Mouse (Mus musculus) hindbrain, embryonic 11.5 days (tissue): ENCODE results near the gene Abhd17a. TPM values are rescaled to one million over a fixed set of nuclear protein-coding genes. Genes with fewer than 3 reads are reported as not detected.
A peak's percentile ranks its signal among the peaks of the same experiment; 100 is the strongest.
"Not testable (repeated sequence)": the region's sequence is repeated elsewhere in the genome, so short reads cannot be mapped to it uniquely, and the experiment has no call there.

Experiments used
- ATAC-seq: fragments of 200-750 bp; cut with Nextera tagmentation; 2 replicates; pipeline ENCODE4 v1.8.0; 2017; ENCODE audit warnings: mild to moderate bottlenecking, moderate TSS enrichment, moderate library complexity; ENCODE audit not compliant: low FRiP score
- DNase-seq: peaks from one replicate; pipeline ENCODE4 v3.0.0-alpha.2; 2015; ENCODE audit warnings: low spot score
- H3K27ac ChIP-seq: fragments of 300-500 bp; sonication (generic); 2 replicates; pipeline ENCODE4 v1.5.1; 2014; ENCODE audit warnings: mild to moderate bottlenecking, low read depth, low read length
- H3K27me3 ChIP-seq: fragments of 300-500 bp; sonication (generic); 2 replicates; pipeline ENCODE4 v1.6.1; 2014; ENCODE audit warnings: mild to moderate bottlenecking, low read length, moderate library complexity, mixed read lengths; ENCODE audit not compliant: control insufficient read depth, insufficient read depth
- H3K36me3 ChIP-seq: fragments of 300-500 bp; sonication (generic); 2 replicates; pipeline ENCODE4 v1.6.1; 2014; ENCODE audit warnings: mild to moderate bottlenecking, low read length, moderate library complexity, mixed read lengths; ENCODE audit not compliant: control insufficient read depth, insufficient read depth
- H3K4me1 ChIP-seq: fragments of 300-500 bp; sonication (generic); replicated peaks from 2 replicates; pipeline ENCODE4 v1.6.1; 2014; ENCODE audit warnings: low read length, mixed read lengths; ENCODE audit not compliant: control insufficient read depth, insufficient read depth
- H3K4me2 ChIP-seq: fragments of 300-500 bp; sonication (generic); replicated peaks from 2 replicates; pipeline ENCODE4 v1.6.1; 2014; ENCODE audit warnings: mild to moderate bottlenecking, low read depth, low read length
- H3K4me3 ChIP-seq: fragments of 300-500 bp; sonication (generic); 2 replicates; pipeline ENCODE4 v1.5.1; 2014; ENCODE audit warnings: low read depth, low read length
- H3K9ac ChIP-seq: fragments of 300-500 bp; sonication (generic); 2 replicates; pipeline ENCODE4 v1.6.1; 2014; ENCODE audit warnings: low read depth, low read length
- H3K9me3 ChIP-seq: fragments of 300-500 bp; sonication (generic); 2 replicates; pipeline ENCODE4 v1.6.1; 2016; ENCODE audit warnings: low read length; ENCODE audit not compliant: control insufficient read depth
- WGBS: fragments of 180-500 bp; shearing (Covaris S2); extraction: QIAGEN DNeasy Blood & Tissue Kit; methylation state at CpG from one replicate; pipeline ENCODE4 v1.1.7; 2014; 5-methylcytosine and 5-hydroxymethylcytosine counted together
- polyA plus RNA-seq: library from polyadenylated mRNA; unstranded; fragments of >200 nt; fragmentation: Nextera tagmentation; extraction: Ambion mirVana; gene quantifications from 2 replicates; pipeline ENCODE4 v1.2.1, GENCODE M21; 2014

Gene Abhd17a
- polyA plus RNA-seq, 1 experiment from 2014 or later = 98.8 TPM

DNA sequence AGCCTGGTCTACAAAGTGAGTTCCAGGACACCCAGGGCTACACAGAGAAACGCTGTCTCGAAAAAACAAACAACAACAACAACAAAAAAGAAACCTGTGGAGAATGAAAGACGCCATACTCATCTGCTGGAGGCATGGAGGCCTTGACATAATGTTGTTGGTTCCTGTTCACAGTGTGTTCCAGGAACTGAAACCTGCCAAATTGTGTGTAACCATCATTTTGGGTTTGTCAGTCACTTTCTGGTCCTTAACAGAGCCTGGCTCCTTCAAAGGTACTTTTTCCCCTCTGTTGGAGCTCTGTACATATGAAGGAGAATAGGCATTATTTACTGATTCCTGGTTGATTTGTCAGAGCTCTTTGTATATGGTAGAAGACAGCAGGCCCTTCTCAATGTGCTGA is 21.8 kb upstream of the Abhd17a start:
- no peaks in the 10 kb centered on the region for H3K4me1 ChIP-seq
- DNase-seq = no peak
- 89% methylated on average over 3 of the region's 3 CpGs for WGBS
- no peak overlapping the region for H3K27ac ChIP-seq
- H3K9ac ChIP-seq = no peak overlapping the region
- no peaks in the 10 kb centered on the region for H3K9me3 ChIP-seq
- H3K36me3 ChIP-seq = peaks cover 11% of the 10 kb centered on the region
- no peaks in the 10 kb centered on the region for H3K27me3 ChIP-seq
- H3K4me2 ChIP-seq = no peak overlapping the region
- ATAC-seq = no peak
- no peak overlapping the region for H3K4me3 ChIP-seq

DNA sequence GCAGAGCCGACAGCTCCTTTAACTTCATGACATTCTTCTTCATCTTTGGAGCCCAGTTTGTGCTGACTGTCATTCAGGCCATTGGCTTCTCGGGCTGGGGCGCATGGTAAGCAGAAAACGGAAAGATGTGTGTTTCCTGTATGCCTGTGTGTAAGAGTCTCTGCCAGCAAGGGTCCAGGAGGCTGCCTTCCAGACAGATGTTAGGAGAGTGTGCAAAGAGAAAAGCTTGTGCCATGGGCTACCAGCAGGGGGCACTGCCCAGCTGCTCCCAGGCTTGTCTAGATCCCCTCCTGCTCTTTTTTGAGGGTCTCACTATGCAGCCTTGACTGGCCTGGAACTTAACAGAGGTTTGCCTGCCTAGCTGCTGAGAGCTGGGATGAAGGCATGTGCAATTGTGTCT is 20.9 kb upstream of the Abhd17a start:
- ATAC-seq (no peak), DNase-seq (peak; percentile 75)
- 82% methylated on average over 4 of the region's 4 CpGs for WGBS
- Histone ChIP-seq H3K27ac (no peak overlapping the region), H3K9ac (no peak overlapping the region), H3K4me3 (no peak overlapping the region), H3K4me1 (no peaks in the 10 kb centered on the region), H3K36me3 (peaks cover 17% of the 10 kb centered on the region), H3K27me3 (no peaks in the 10 kb centered on the region), H3K9me3 (no peaks in the 10 kb centered on the region), H3K4me2 (no peak overlapping the region)

DNA sequence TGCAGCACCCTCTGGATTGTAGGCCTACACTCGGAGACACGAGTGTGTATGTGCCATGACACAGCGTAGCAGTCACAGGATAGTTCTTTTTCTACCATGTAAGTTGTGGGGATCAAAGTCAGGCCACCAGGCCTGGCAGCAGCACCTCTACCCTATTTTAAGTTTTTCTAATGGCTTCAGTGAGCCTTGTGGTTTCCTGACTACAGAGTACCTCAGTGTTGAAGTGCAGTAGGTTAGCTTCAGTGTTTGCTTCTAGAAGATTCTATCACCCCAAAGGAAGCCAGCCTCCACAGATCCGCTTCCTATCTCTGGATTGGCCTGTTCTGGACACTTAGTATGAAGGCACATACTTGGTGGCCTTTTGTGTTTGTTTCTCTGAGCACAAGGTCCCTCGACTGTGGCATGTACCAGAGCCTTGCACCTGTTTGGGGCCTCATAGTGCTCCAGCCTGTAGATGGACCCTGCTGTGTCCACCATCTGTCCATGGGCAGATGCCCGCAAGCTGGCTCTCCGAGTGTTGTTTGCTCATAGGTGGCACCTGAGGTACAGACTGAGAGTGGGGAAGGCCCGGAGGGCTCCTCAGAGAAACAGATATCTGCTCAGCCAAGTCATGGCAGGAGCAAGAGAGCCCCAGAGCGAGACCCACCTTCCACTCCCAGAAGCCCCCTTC is 20.1 kb upstream of the Abhd17a start:
- DNase-seq (no peak), ATAC-seq (no peak)
- no peak overlapping the region for H3K4me2 ChIP-seq
- WGBS = 91% methylated on average over 9 of the region's 9 CpGs
- H3K9me3 ChIP-seq = no peaks in the 10 kb centered on the region
- H3K4me3 ChIP-seq = no peak overlapping the region
- H3K27ac ChIP-seq = no peak overlapping the region
- H3K36me3 ChIP-seq = peaks cover 17% of the 10 kb centered on the region
- no peak overlapping the region for H3K9ac ChIP-seq
- no peaks in the 10 kb centered on the region for H3K4me1 ChIP-seq
- H3K27me3 ChIP-seq = no peaks in the 10 kb centered on the region

DNA sequence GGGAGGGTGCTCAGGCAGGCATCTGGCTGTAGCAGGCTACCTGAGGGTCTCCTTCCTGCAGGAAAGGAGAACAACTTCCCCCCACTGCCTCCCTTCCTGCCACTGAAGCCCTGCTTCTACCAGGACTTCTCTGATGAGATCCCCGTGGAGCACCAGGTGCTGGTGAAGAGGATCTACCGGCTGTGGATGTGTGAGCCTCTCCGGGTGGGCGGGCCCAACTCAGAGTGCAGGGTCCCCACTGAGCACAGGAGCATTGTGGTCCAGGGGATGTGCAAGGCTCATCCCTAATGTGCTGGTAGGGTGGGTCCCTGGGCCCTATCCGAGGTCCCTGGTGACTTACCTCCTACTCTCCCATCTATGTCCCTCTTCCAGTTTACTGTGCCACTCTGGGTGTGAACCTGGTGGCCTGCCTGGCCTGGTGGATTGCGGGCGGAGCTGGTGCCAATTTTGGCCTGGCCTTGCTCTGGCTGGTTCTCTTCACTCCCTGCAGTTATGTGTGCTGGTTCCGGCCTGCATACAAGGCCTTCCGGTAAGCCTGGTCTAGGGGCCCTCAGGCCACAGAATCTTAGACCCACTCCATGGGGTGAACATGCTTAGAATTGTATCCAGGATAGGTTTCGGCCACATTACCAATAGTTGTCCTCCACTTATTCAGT is 19.3 kb upstream of the Abhd17a start:
- H3K36me3 ChIP-seq = peaks cover 15% of the 10 kb centered on the region
- H3K4me2 ChIP-seq = no peak overlapping the region
- H3K27me3 ChIP-seq = no peaks in the 10 kb centered on the region
- H3K4me3 ChIP-seq = no peak overlapping the region
- no peaks in the 10 kb centered on the region for H3K4me1 ChIP-seq
- 94% methylated on average over 10 of the region's 10 CpGs for WGBS
- H3K9ac ChIP-seq = no peak overlapping the region
- H3K27ac ChIP-seq = no peak overlapping the region
- DNase-seq = no peak
- no peak for ATAC-seq
- no peaks in the 10 kb centered on the region for H3K9me3 ChIP-seq

DNA sequence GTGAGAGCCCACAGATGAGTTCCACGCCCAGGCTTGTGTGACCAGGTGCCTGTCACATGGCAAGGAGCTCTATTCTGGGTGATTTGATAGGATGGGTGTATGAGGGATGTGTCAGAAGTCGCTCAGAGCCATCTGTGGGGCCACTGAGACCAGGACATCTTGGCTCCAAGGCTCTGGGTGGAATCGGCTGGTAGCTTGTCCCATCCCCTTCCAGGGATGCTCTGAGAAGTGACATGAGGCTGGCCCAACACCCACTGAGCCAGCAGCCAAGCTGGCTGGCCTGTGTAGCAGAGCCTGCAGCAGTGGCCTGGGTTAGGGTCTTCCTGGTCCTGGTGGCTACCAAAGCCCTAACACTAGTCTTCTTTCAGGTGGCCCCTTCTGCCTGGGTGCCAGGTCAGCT is 18.3 kb upstream of the Abhd17a start:
- H3K27me3 ChIP-seq = no peaks in the 10 kb centered on the region
- H3K4me3 ChIP-seq = no peak overlapping the region
- H3K4me2 ChIP-seq = no peak overlapping the region
- DNase-seq (no peak), ATAC-seq (no peak)
- peaks cover 5% of the 10 kb centered on the region for H3K4me1 ChIP-seq
- no peaks in the 10 kb centered on the region for H3K9me3 ChIP-seq
- H3K36me3 ChIP-seq = peaks cover 15% of the 10 kb centered on the region
- WGBS = 88% methylated on average over 3 of the region's 3 CpGs
- no peak overlapping the region for H3K9ac ChIP-seq
- no peak overlapping the region for H3K27ac ChIP-seq

DNA sequence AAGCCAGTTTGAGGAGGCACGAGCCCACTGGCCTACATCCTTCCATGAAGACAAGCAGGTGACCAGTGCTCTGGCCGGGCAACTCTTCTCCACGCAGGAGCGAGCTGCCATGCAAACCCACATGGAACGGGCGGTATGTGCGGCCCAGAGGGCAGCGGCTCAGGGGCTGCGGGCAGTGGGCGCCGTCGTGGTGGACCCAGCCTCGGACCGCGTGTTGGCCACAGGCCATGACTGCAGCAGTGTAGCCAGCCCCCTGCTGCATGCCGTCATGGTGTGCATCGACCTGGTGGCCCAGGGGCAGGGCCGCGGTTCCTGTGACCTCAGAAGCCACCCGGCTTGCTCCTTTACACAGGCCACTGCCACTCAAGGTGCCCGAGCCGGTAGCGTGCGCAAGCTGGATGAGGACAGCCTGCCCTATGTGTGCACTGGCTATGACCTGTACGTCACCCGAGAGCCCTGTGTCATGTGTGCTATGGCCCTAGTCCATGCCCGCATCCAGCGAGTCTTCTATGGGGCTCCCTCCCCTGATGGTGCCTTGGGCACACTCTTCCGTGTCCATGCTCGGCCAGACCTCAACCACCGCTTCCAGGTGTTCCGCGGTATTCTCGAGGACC is 16.7 kb upstream of the Abhd17a start:
- no peaks in the 10 kb centered on the region for H3K27me3 ChIP-seq
- no peak overlapping the region for H3K27ac ChIP-seq
- H3K4me1 ChIP-seq = peaks cover 5% of the 10 kb centered on the region
- H3K36me3 ChIP-seq = peaks cover 15% of the 10 kb centered on the region
- H3K4me3 ChIP-seq = no peak overlapping the region
- H3K4me2 ChIP-seq = no peak overlapping the region
- DNase-seq (no peak), ATAC-seq (no peak)
- WGBS = 93% methylated on average over 34 of the region's 34 CpGs
- no peak overlapping the region for H3K9ac ChIP-seq
- no peaks in the 10 kb centered on the region for H3K9me3 ChIP-seq

DNA sequence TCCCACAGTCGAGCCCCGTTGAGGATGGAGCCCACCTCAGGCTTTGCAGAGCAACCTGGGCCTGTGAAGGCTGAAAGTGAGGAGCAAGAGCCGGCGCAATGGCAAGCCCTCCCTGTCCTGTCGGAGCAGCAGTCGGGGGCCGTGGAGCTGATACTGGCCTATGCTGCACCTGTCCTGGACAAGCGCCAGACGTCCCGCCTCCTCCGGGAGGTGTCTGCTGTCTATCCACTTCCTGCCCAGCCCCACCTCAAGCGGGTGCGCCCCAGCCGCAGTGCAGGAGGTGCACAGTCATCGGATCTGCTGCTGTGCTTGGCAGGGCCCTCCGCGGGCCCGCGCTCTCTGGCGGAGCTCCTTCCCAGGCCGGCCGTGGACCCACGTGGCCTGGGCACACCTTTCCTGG is 16.2 kb upstream of the Abhd17a start:
- H3K36me3 ChIP-seq = peaks cover 15% of the 10 kb centered on the region
- DNase-seq (no peak), ATAC-seq (no peak)
- H3K27me3 ChIP-seq = no peaks in the 10 kb centered on the region
- H3K9me3 ChIP-seq = no peaks in the 10 kb centered on the region
- H3K4me3 ChIP-seq = no peak overlapping the region
- 94% methylated on average over 23 of the region's 23 CpGs for WGBS
- H3K27ac ChIP-seq = no peak overlapping the region
- peaks cover 5% of the 10 kb centered on the region for H3K4me1 ChIP-seq
- no peak overlapping the region for H3K9ac ChIP-seq
- no peak overlapping the region for H3K4me2 ChIP-seq

DNA sequence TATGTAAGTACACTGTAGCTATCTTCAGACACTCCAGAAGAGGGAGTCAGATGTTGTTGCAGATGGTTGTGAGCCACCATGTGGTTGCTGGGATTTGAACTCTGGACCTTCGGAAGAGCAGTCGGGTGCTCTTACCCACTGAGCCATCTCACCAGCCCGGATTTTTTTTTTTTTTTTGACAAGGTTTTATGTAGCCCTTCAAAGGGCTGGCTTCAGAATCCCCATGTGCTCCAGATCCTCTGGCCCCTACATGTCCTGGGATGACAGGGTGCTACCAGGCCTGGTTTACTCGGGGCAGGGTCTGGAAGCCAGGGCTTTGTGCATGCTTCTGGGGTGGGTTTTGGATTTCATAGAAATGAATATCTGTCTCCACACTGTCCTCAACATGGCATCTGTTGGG is 15.6 kb upstream of the Abhd17a start, which contains the start of gene Gm49322:
Gene Gm49322 (plus strand): TSS at position 301 of the 400 bp plus-strand sequence.
- H3K9me3 ChIP-seq, H3K4me3 ChIP-seq, H3K4me1 ChIP-seq, H3K27ac ChIP-seq, ATAC-seq, DNase-seq, H3K4me2 ChIP-seq, H3K9ac ChIP-seq, H3K27me3 ChIP-seq: not testable (repeated sequence)
- 82% methylated on average over 4 of the region's 4 CpGs for WGBS
- H3K36me3 ChIP-seq = peaks cover 15% of the 10 kb centered on the region

DNA sequence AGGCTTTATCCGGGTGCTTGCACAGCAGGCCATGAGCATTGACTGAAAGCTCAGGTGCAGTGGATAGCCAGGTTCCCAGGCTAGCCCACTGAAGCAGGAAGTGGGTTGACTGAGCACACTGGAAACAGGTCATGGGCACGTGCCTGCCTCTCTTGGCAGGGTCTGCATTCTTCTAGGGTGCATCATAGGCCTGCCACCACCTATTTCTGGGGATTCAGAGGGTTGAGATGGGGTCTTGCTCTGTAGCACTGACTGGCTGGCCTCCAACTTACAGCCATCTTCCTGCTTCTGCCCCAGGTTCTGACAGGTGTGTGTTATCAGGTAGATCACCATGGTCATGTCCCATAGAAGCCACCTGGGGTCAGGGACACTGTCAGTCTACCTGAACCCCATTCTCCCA is 14.8 kb upstream of the Abhd17a start:
- ATAC-seq (no peak), DNase-seq (no peak)
- no peak overlapping the region for H3K4me2 ChIP-seq
- no peaks in the 10 kb centered on the region for H3K27me3 ChIP-seq
- peaks cover 5% of the 10 kb centered on the region for H3K4me1 ChIP-seq
- H3K9me3 ChIP-seq = no peaks in the 10 kb centered on the region
- H3K4me3 ChIP-seq = no peak overlapping the region
- H3K9ac ChIP-seq = no peak overlapping the region
- peaks cover 15% of the 10 kb centered on the region for H3K36me3 ChIP-seq
- 94% methylated on average over 2 of the region's 2 CpGs for WGBS
- no peak overlapping the region for H3K27ac ChIP-seq
